Mouse (Mus musculus): ENCODE results near the gene Cnksr3. TPM values are rescaled to one million over a fixed set of nuclear protein-coding genes. Genes with fewer than 3 reads are reported as not detected.

Cnksr3 gene
- polyA plus RNA-seq, 1 experiment from 2014 or later = 3.2 TPM

- Histone ChIP-seq H3K27me3 (replicated peaks; ENCODE audit: control insufficient read depth, insufficient read depth, low read length) (no peaks in the 10 kb centered on the region), H3K4me2 (ENCODE audit: low read length) (no peak overlapping the region), H3K9ac (ENCODE audit: low read length) (no peak overlapping the region), H3K27ac (ENCODE audit: low read depth, low read length) (no peak overlapping the region), H3K9me3 (replicated peaks; ENCODE audit: control insufficient read depth, low read length) (no peaks in the 10 kb centered on the region), H3K4me3 (ENCODE audit: low read depth, low read length) (no peak overlapping the region), H3K4me1 (ENCODE audit: control insufficient read depth, insufficient read depth, low read length) (no peaks in the 10 kb centered on the region), H3K36me3 (ENCODE audit: control insufficient read depth, insufficient read depth, low read length) (no peaks in the 10 kb centered on the region)
- ATAC-seq (no peak), DNase-seq (ENCODE audit: low spot score) (no peak)
- WGBS = 91% methylated on average over 2 of the region's 2 CpGs
Measured at GRCm38 (mm10) chr10:7069090-7069489, 142.9 kb downstream of the Cnksr3 start.

Other genes with a start within 250 kb of the Cnksr3 start
- gene Ipcef1, start 159.8 kb downstream of the Cnksr3 start, polyA plus RNA-seq (2014; fragmentation: Nextera tagmentation; extraction: Ambion mirVana) = 1.1 and 2.0 TPM in 2 replicates